Mouse (Mus musculus) lung, postnatal 0 days (tissue): ENCODE data around the gene Hsf4.

Source experiments
- CTCF ChIP-seq: IDR thresholded peaks from 2 replicates; pipeline ENCODE4 v1.5.1; 2016; ENCODE audit warnings: antibody characterized with exemption, mild to moderate bottlenecking
- EP300 ChIP-seq: IDR thresholded peaks from 2 replicates; pipeline ENCODE4 v1.6.1; 2016; ENCODE audit warnings: antibody characterized with exemption, mild to moderate bottlenecking, control low read depth

DNA sequence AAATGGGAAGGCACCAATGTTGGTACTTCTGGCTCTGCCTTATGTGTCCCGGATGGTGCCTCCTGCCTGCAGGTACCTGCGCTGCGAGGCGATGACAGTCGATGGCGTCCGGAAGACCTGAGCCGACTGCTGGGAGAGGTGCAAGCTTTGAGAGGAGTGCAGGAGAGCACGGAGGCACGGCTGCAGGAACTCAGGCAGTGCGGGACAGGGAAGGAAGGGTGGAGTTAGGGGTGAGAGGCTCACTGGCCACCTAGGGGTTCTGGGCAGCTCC is 1.2 kb downstream of the Hsf4 start:
- TF ChIP-seq CTCF: peak; percentile 11; the same call in 1 of the 2 replicates
- no peak for TF ChIP-seq EP300
